Mouse (Mus musculus) neural tube, embryonic 11.5 days (tissue): ENCODE measurements around the gene Ube2q1. TPM values are rescaled to one million over a fixed set of nuclear protein-coding genes. Genes with fewer than 3 reads are reported as not detected.

Experiments
- ATAC-seq: fragments of 200-750 bp; cut with Nextera tagmentation; 2 replicates; pipeline ENCODE4 v1.8.0; 2017; ENCODE audit warnings: moderate number of reproducible peaks, mild to moderate bottlenecking, moderate TSS enrichment, moderate library complexity; ENCODE audit not compliant: insufficient read depth, low FRiP score, low TSS enrichment
- DNase-seq: peaks from one replicate; pipeline ENCODE4 v3.0.0-alpha.2; 2015; ENCODE audit warnings: low spot score
- H3K27ac ChIP-seq: fragments of 300-500 bp; sonication (generic); 2 replicates; pipeline ENCODE4 v1.5.1; 2014; ENCODE audit warnings: low read depth, mild to moderate bottlenecking, low read length
- H3K27me3 ChIP-seq: fragments of 300-500 bp; sonication (generic); 2 replicates; pipeline ENCODE4 v1.6.1; 2014; ENCODE audit warnings: mild to moderate bottlenecking, low read length, mixed read lengths; ENCODE audit not compliant: control insufficient read depth, insufficient read depth
- H3K36me3 ChIP-seq: fragments of 300-500 bp; sonication (generic); 2 replicates; pipeline ENCODE4 v1.6.1; 2014; ENCODE audit warnings: mild to moderate bottlenecking, low read length, moderate library complexity, mixed read lengths; ENCODE audit not compliant: control insufficient read depth, insufficient read depth
- H3K4me1 ChIP-seq: fragments of 300-500 bp; sonication (generic); 2 replicates; pipeline ENCODE4 v1.6.1; 2014; ENCODE audit warnings: low read length, mixed read lengths; ENCODE audit not compliant: control insufficient read depth, insufficient read depth
- H3K4me2 ChIP-seq: fragments of 300-500 bp; sonication (generic); 2 replicates; pipeline ENCODE4 v1.6.1; 2014; ENCODE audit warnings: low read depth, mild to moderate bottlenecking, moderate library complexity
- H3K4me3 ChIP-seq: fragments of 300-500 bp; sonication (generic); 2 replicates; pipeline ENCODE4 v1.5.1; 2014; ENCODE audit warnings: low read depth, low read length
- H3K9ac ChIP-seq: fragments of 300-500 bp; sonication (generic); 2 replicates; pipeline ENCODE4 v1.6.1; 2014; ENCODE audit warnings: mild to moderate bottlenecking, low read length
- H3K9me3 ChIP-seq: fragments of 300-500 bp; sonication (generic); 2 replicates; pipeline ENCODE4 v1.6.1; 2016; ENCODE audit warnings: low read length; ENCODE audit not compliant: control insufficient read depth
- WGBS: fragments of 180-500 bp; shearing (Covaris S2); extraction: QIAGEN DNeasy Blood & Tissue Kit; methylation state at CpG from one replicate; pipeline ENCODE4 v1.1.7; 2014; 5-methylcytosine and 5-hydroxymethylcytosine counted together
- polyA plus RNA-seq: library from polyadenylated mRNA; unstranded; fragments of >200 nt; fragmentation: Nextera tagmentation; extraction: Ambion mirVana; gene quantifications from 2 replicates; pipeline ENCODE4 v1.2.1, GENCODE M21; 2014

The Ube2q1 gene
- polyA plus RNA-seq, 1 experiment from 2014 or later = 22.3 TPM

- Histone ChIP-seq H3K4me2 (no peak overlapping the region), H3K9me3 (no peaks in the 10 kb centered on the region), H3K4me3 (no peak overlapping the region), H3K36me3 (no peaks in the 10 kb centered on the region), H3K27ac (no peak overlapping the region), H3K27me3 (no peaks in the 10 kb centered on the region), H3K4me1 (no peaks in the 10 kb centered on the region), H3K9ac (no peak overlapping the region)
- 87% methylated on average over 11 of the region's 11 CpGs for WGBS
- ATAC-seq (no peak), DNase-seq (no peak)
Measured at GRCm38 (mm10) chr3:89821096-89821513, 47.7 kb downstream of the Ube2q1 start.

- Histone ChIP-seq H3K36me3 (no peaks in the 10 kb centered on the region), H3K9me3 (no peaks in the 10 kb centered on the region), H3K4me1 (no peaks in the 10 kb centered on the region), H3K27me3 (no peaks in the 10 kb centered on the region), H3K27ac (no peak overlapping the region), H3K4me2 (no peak overlapping the region), H3K9ac (no peak overlapping the region), H3K4me3 (no peak overlapping the region)
- 72% methylated on average over 10 of the region's 10 CpGs for WGBS
- ATAC-seq (no peak), DNase-seq (no peak)
Measured at GRCm38 (mm10) chr3:89821548-89822480, 48.4 kb downstream of the Ube2q1 start.

- Histone ChIP-seq H3K9ac (no peak overlapping the region), H3K4me2 (no peak overlapping the region), H3K27ac (no peak overlapping the region), H3K4me3 (no peak overlapping the region), H3K36me3 (no peaks in the 10 kb centered on the region), H3K9me3 (no peaks in the 10 kb centered on the region), H3K27me3 (no peaks in the 10 kb centered on the region), H3K4me1 (no peaks in the 10 kb centered on the region)
- ATAC-seq (no peak), DNase-seq (no peak)
- 68% methylated on average over 2 of the region's 2 CpGs for WGBS
Measured at GRCm38 (mm10) chr3:89823594-89823993, 50.2 kb downstream of the Ube2q1 start.

- WGBS = 60% methylated on average over 3 of the region's 3 CpGs
- no peak overlapping the region for H3K9ac ChIP-seq
Measured at GRCm38 (mm10) chr3:89826295-89826694, 52.9 kb downstream of the Ube2q1 start.

GRCm38 (mm10) chr3:89830815-89831591 is 57.6 kb downstream of the Ube2q1 start, which contains the start of gene She:
Gene She (plus strand): TSS chr3:89831370.
- Histone ChIP-seq H3K9me3 (no peaks in the 10 kb centered on the region), H3K4me1 (no peaks in the 10 kb centered on the region), H3K27ac (no peak within 1 kb of the TSS), H3K9ac (peak within 1 kb of the TSS; percentile 19), H3K36me3 (no peaks in the 10 kb centered on the region), H3K4me3 (peak within 1 kb of the TSS; percentile 24), H3K4me2 (peak within 1 kb of the TSS; percentile 47), H3K27me3 (peaks cover 48% of the 10 kb centered on the region)
- no peak for ATAC-seq
- peak; percentile 32 for DNase-seq
- 3% methylated on average over 65 of the region's 96 CpGs for WGBS

More at GRCm38 (mm10) chr3:89826295-89826694, 52.9 kb downstream of the Ube2q1 start:
- no peaks in the 10 kb centered on the region for H3K4me1 ChIP-seq
- H3K4me2 ChIP-seq = no peak overlapping the region
- no peak overlapping the region for H3K27ac ChIP-seq
- no peaks in the 10 kb centered on the region for H3K36me3 ChIP-seq
- H3K4me3 ChIP-seq = no peak overlapping the region
- peaks cover 23% of the 10 kb centered on the region for H3K27me3 ChIP-seq
- ATAC-seq (no peak), DNase-seq (no peak)
- H3K9me3 ChIP-seq = no peaks in the 10 kb centered on the region

Other genes starting within 250 kb of the Ube2q1 start
- gene Adar, start 58.6 kb upstream of the Ube2q1 start, polyA plus RNA-seq = 17.3 and 22.0 TPM in 2 replicates
- gene Chrnb2, start 9.0 kb upstream of the Ube2q1 start, polyA plus RNA-seq = 17.9 and 20.8 TPM in 2 replicates
- gene She, start 57.8 kb downstream of the Ube2q1 start, polyA plus RNA-seq = 2.5 and 3.4 TPM in 2 replicates
- gene Il6ra, start 139.6 kb downstream of the Ube2q1 start, polyA plus RNA-seq = 0.08 and 0.34 TPM in 2 replicates
- 11.8 and 13.4 TPM in 2 replicates for gene Atp8b2, start 189.9 kb downstream of the Ube2q1 start, polyA plus RNA-seq
- 165 and 172 TPM in 2 replicates for gene Hax1, start 225.2 kb downstream of the Ube2q1 start, polyA plus RNA-seq